Mouse (Mus musculus) hindbrain, postnatal 0 days (tissue): ENCODE measurements around the gene Slc23a2. TPM values are rescaled to one million over a fixed set of nuclear protein-coding genes. Genes with fewer than 3 reads are reported as not detected.

Source experiments
- ATAC-seq: fragments of 200-750 bp; cut with Nextera tagmentation; 2 replicates; pipeline ENCODE4 v1.8.0; 2017; ENCODE audit warnings: mild to moderate bottlenecking, moderate TSS enrichment, moderate library complexity
- DNase-seq: peaks from one replicate; pipeline ENCODE4 v3.0.0-alpha.2; 2015; ENCODE audit warnings: low spot score
- H3K27ac ChIP-seq: fragments of 300-500 bp; sonication (generic); 2 replicates; pipeline ENCODE4 v1.5.1; 2014; ENCODE audit warnings: mild to moderate bottlenecking
- H3K27me3 ChIP-seq: fragments of 300-500 bp; sonication (generic); 2 replicates; pipeline ENCODE4 v1.6.1; 2014; ENCODE audit warnings: low read length, mixed read lengths; ENCODE audit not compliant: insufficient read depth
- H3K36me3 ChIP-seq: fragments of 300-500 bp; sonication (generic); 2 replicates; pipeline ENCODE4 v1.6.1; 2014; ENCODE audit warnings: low read length, mixed read lengths; ENCODE audit not compliant: insufficient read depth
- H3K4me1 ChIP-seq: fragments of 300-500 bp; sonication (generic); 2 replicates; pipeline ENCODE4 v1.6.1; 2014; ENCODE audit warnings: antibody characterized with exemption, low read length, mixed read lengths; ENCODE audit not compliant: insufficient read depth
- H3K4me2 ChIP-seq: fragments of 300-500 bp; sonication (generic); 2 replicates; pipeline ENCODE4 v1.6.1; 2014; ENCODE audit warnings: low read depth, mild to moderate bottlenecking, low read length, moderate library complexity, mixed read lengths
- H3K4me3 ChIP-seq: fragments of 300-500 bp; sonication (generic); 2 replicates; pipeline ENCODE4 v1.5.1; 2014; ENCODE audit warnings: low read length
- H3K9ac ChIP-seq: fragments of 300-500 bp; sonication (generic); replicated peaks from 2 replicates; pipeline ENCODE4 v1.6.1; 2014; ENCODE audit warnings: mild to moderate bottlenecking, low read length, moderate library complexity, mixed read lengths
- H3K9me3 ChIP-seq: fragments of 300-500 bp; sonication (generic); 2 replicates; pipeline ENCODE4 v1.6.1; 2016; ENCODE audit warnings: low read length, mixed read lengths
- CTCF ChIP-seq: IDR thresholded peaks from 2 replicates; pipeline ENCODE4 v1.5.1; 2016; ENCODE audit warnings: antibody characterized with exemption, control low read depth, low read depth
- WGBS: fragments of 180-500 bp; shearing (Covaris S2); extraction: QIAGEN DNeasy Blood & Tissue Kit; methylation state at CpG from one replicate; pipeline ENCODE4 v1.1.7; 2014; 5-methylcytosine and 5-hydroxymethylcytosine counted together
- polyA plus RNA-seq: library from polyadenylated mRNA; unstranded; fragments of >200 nt; fragmentation: Nextera tagmentation; extraction: Ambion mirVana; gene quantifications from 2 replicates; pipeline ENCODE4 v1.2.1, GENCODE M21; 2015
- total RNA-seq: library from RNA; depleted of rRNA; stranded (reverse); fragments of >200 nt; gene quantifications from 2 replicates; pipeline ENCODE4 v1.2.3, GENCODE M21; 2014

Gene Slc23a2
- total and polyA plus RNA-seq, 2 experiments from 2014 or later = 49.4 to 83.1 TPM

GRCm38 (mm10) chr2:132151592-132151991 is 6.7 kb upstream of the Slc23a2 start:
- ATAC-seq (no peak), DNase-seq (no peak)
- no peak overlapping the region for H3K4me2 ChIP-seq
- H3K4me1 ChIP-seq = no peaks in the 10 kb centered on the region
- no peaks in the 10 kb centered on the region for H3K36me3 ChIP-seq
- H3K27me3 ChIP-seq = no peaks in the 10 kb centered on the region
- H3K9ac ChIP-seq = no peak overlapping the region
- TF ChIP-seq CTCF = no peak
- H3K4me3 ChIP-seq = no peak overlapping the region
- no peaks in the 10 kb centered on the region for H3K9me3 ChIP-seq
- H3K27ac ChIP-seq = no peak overlapping the region
- WGBS = 74% methylated on average over 6 of the region's 6 CpGs

- no peak overlapping the region for H3K4me2 ChIP-seq
- no peaks in the 10 kb centered on the region for H3K36me3 ChIP-seq
- H3K27ac ChIP-seq = no peak overlapping the region
- H3K27me3 ChIP-seq = no peaks in the 10 kb centered on the region
- H3K4me3 ChIP-seq = no peak overlapping the region
- DNase-seq (no peak), ATAC-seq (no peak)
- no peaks in the 10 kb centered on the region for H3K4me1 ChIP-seq
- no peak for TF ChIP-seq CTCF
- no peak overlapping the region for H3K9ac ChIP-seq
- no peaks in the 10 kb centered on the region for H3K9me3 ChIP-seq
- WGBS = 59% methylated on average over 1 of the region's 1 CpGs
Observed at GRCm38 (mm10) chr2:132150926-132151325, 6.0 kb upstream of the Slc23a2 start.

- Histone ChIP-seq H3K4me2 (no peak overlapping the region), H3K27ac (no peak overlapping the region), H3K27me3 (no peaks in the 10 kb centered on the region), H3K4me1 (0 out of 2 replicates have a peak, but pooled peaks cover 8% of the 10 kb centered on the region), H3K4me3 (no peak overlapping the region), H3K36me3 (no peaks in the 10 kb centered on the region), H3K9ac (no peak overlapping the region), H3K9me3 (no peaks in the 10 kb centered on the region)
- no peak for DNase-seq
- no peak for ATAC-seq
- TF ChIP-seq CTCF = no peak
- WGBS = 47% methylated on average over 4 of the region's 4 CpGs
Observed at GRCm38 (mm10) chr2:132146502-132146901, 1.6 kb upstream of the Slc23a2 start.

GRCm38 (mm10) chr2:132143943-132144927 is 673 bp downstream of the Slc23a2 start:
- H3K27ac ChIP-seq = peak overlapping the region; percentile 86
- peak overlapping the region; percentile 94 for H3K4me3 ChIP-seq
- 2% methylated on average over 42 of the region's 66 CpGs for WGBS
- no peaks in the 10 kb centered on the region for H3K36me3 ChIP-seq
- H3K4me1 ChIP-seq = 0 out of 2 replicates have a peak, but pooled peaks cover 8% of the 10 kb centered on the region
- ATAC-seq (peak; percentile 57), DNase-seq (peak; percentile 37)
- no peaks in the 10 kb centered on the region for H3K27me3 ChIP-seq
- peak overlapping the region; percentile 93 for H3K9ac ChIP-seq
- no peak for TF ChIP-seq CTCF
- H3K4me2 ChIP-seq = peak overlapping the region; percentile 86
- H3K9me3 ChIP-seq = no peaks in the 10 kb centered on the region

GRCm38 (mm10) chr2:132142606-132143005 is 2.3 kb downstream of the Slc23a2 start:
- Histone ChIP-seq H3K4me3 (no peak overlapping the region), H3K9ac (no peak overlapping the region), H3K27ac (no peak overlapping the region), H3K9me3 (no peaks in the 10 kb centered on the region), H3K4me1 (0 out of 2 replicates have a peak, but pooled peaks cover 8% of the 10 kb centered on the region), H3K4me2 (no peak overlapping the region), H3K36me3 (no peaks in the 10 kb centered on the region), H3K27me3 (no peaks in the 10 kb centered on the region)
- TF ChIP-seq CTCF = peak; percentile 16; the same call in 1 of the 2 replicates
- ATAC-seq (no peak), DNase-seq (no peak)
- 92% methylated on average over 8 of the region's 8 CpGs for WGBS

GRCm38 (mm10) chr2:132140536-132140935 is 4.4 kb downstream of the Slc23a2 start:
- TF ChIP-seq CTCF = no peak
- Histone ChIP-seq H3K27ac (no peak overlapping the region), H3K27me3 (no peaks in the 10 kb centered on the region), H3K4me3 (no peak overlapping the region), H3K9me3 (no peaks in the 10 kb centered on the region), H3K4me1 (0 out of 2 replicates have a peak, but pooled peaks cover 8% of the 10 kb centered on the region), H3K36me3 (no peaks in the 10 kb centered on the region), H3K4me2 (no peak overlapping the region), H3K9ac (no peak overlapping the region)
- ATAC-seq (no peak), DNase-seq (no peak)
- WGBS = 83% methylated on average over 10 of the region's 10 CpGs
